Mouse (Mus musculus) naive thymus-derived CD4-positive, alpha-beta T cell, adult 2 months (primary cell): ENCODE results near the gene Atxn7l2.
A peak's percentile ranks its signal among the peaks of the same experiment; 100 is the strongest.

Experiments used
- DNase-seq: peaks from one replicate; pipeline ENCODE4 v3.0.0-alpha.2; 2011; ENCODE audit warnings: low read depth

Gene Atxn7l2

GRCm38 (mm10) chr3:108178756-108179715 lies 31.7 kb downstream of the Atxn7l2 start:
- no peak for DNase-seq

GRCm38 (mm10) chr3:108174672-108175531 lies 35.8 kb downstream of the Atxn7l2 start:
- no peak for DNase-seq

- DNase-seq, result no peak
These were observed 41.5 kb downstream of the Atxn7l2 start for GRCm38 (mm10) chr3:108169199-108169598.

GRCm38 (mm10) chr3:108167499-108167898 lies 43.2 kb downstream of the Atxn7l2 start:
- no peak for DNase-seq

- no peak for DNase-seq
These were observed 44.1 kb downstream of the Atxn7l2 start for GRCm38 (mm10) chr3:108166486-108167211.

GRCm38 (mm10) chr3:108165532-108166315 lies 45.0 kb downstream of the Atxn7l2 start:
- no peak for DNase-seq

GRCm38 (mm10) chr3:108164807-108165206 lies 45.9 kb downstream of the Atxn7l2 start:
- DNase-seq, result peak; percentile 84

- DNase-seq, result no peak
These were observed 46.6 kb downstream of the Atxn7l2 start for GRCm38 (mm10) chr3:108164091-108164490.

GRCm38 (mm10) chr3:108158383-108159037 lies 52.2 kb downstream of the Atxn7l2 start:
- DNase-seq, result no peak

GRCm38 (mm10) chr3:108154656-108155055 lies 56.1 kb downstream of the Atxn7l2 start, which contains the start of gene Gpr61:
TSS of gene Gpr61 (minus strand) at chr3:108154882.
- DNase-seq, result no peak

- no peak for DNase-seq
These were observed 58.4 kb downstream of the Atxn7l2 start for GRCm38 (mm10) chr3:108152290-108152689.
